Mouse (Mus musculus) CH12.LX (cell line): ENCODE results near the gene Polr1d.

Experiments used
- EP300 ChIP-seq: IDR thresholded peaks from 2 replicates; pipeline ENCODE4 v1.6.1; 2011; ENCODE audit warnings: low read length, improper control_type of control experiment
- ETS1 ChIP-seq: conservative IDR thresholded peaks from 2 replicates; pipeline ENCODE4 v1.6.1; 2012; ENCODE audit warnings: low read depth, mild to moderate bottlenecking, inconsistent platforms, low read length, improper control_type of control experiment, moderate library complexity
- PAX5 ChIP-seq: IDR thresholded peaks from 2 replicates; pipeline ENCODE4 v1.6.1; 2012; ENCODE audit warnings: low read length, inconsistent platforms, mixed read lengths
- RCOR1 ChIP-seq: conservative IDR thresholded peaks from 2 replicates; pipeline ENCODE4 v1.6.1; 2012; ENCODE audit warnings: low read depth, mild to moderate bottlenecking, inconsistent platforms, low read length, improper control_type of control experiment
- USF2 ChIP-seq: conservative IDR thresholded peaks from 2 replicates; pipeline ENCODE4 v1.6.1; 2011; ENCODE audit warnings: low read depth, low read length, improper control_type of control experiment

- TF ChIP-seq PAX5 (no peak), EP300 (no peak), ETS1 (no peak), RCOR1 (no peak), USF2 (no peak)
These were observed 1.5 kb upstream of the Polr1d start for GRCm38 (mm10) chr5:147075103-147076025.
